Mouse (Mus musculus): ENCODE results near the gene Tldc2. TPM values are rescaled to one million over a fixed set of nuclear protein-coding genes. Genes with fewer than 3 reads are reported as not detected.

Tldc2 gene
- not detected in 2 replicates for total RNA-seq (2014; fragmentation: Nextera tagmentation)
- not detected in 2 replicates for total RNA-seq (2017)

- no peak for ATAC-seq (replicated peaks; ENCODE audit: low FRiP score, low TSS enrichment, poor library complexity, severe bottlenecking)
Measured at GRCm38 (mm10) chr2:157086796-157087195, at the start of gene Tldc2. Tldc2 (plus strand) TSS chr2:157087055.

GRCm38 (mm10) chr2:157037303-157037702 is 49.6 kb upstream of the Tldc2 start:
- ATAC-seq (replicated peaks; ENCODE audit: low FRiP score, low TSS enrichment, poor library complexity, severe bottlenecking), result 0 out of 2 replicates have a peak, but pooled peaks have one; percentile 14

- no peak for ATAC-seq (replicated peaks; ENCODE audit: low FRiP score, low TSS enrichment, poor library complexity, severe bottlenecking)
Measured at GRCm38 (mm10) chr2:157039900-157040648, 46.8 kb upstream of the Tldc2 start.

- no peak for ATAC-seq (replicated peaks; ENCODE audit: low FRiP score, low TSS enrichment, poor library complexity, severe bottlenecking)
Measured at GRCm38 (mm10) chr2:157040649-157041046, 46.2 kb upstream of the Tldc2 start.

GRCm38 (mm10) chr2:157041421-157041820 is 45.4 kb upstream of the Tldc2 start:
- no peak for ATAC-seq (replicated peaks; ENCODE audit: low FRiP score, low TSS enrichment, poor library complexity, severe bottlenecking)

GRCm38 (mm10) chr2:157043556-157043955 is 43.3 kb upstream of the Tldc2 start:
- no peak for ATAC-seq (replicated peaks; ENCODE audit: low FRiP score, low TSS enrichment, poor library complexity, severe bottlenecking)

GRCm38 (mm10) chr2:157043987-157044386 is 42.9 kb upstream of the Tldc2 start:
- ATAC-seq (replicated peaks; ENCODE audit: low FRiP score, low TSS enrichment, poor library complexity, severe bottlenecking), result no peak

- ATAC-seq (replicated peaks; ENCODE audit: low FRiP score, low TSS enrichment, poor library complexity, severe bottlenecking), result no peak
Measured at GRCm38 (mm10) chr2:157045932-157046331, 40.9 kb upstream of the Tldc2 start.

GRCm38 (mm10) chr2:157046956-157047355 is 39.9 kb upstream of the Tldc2 start:
- no peak for ATAC-seq (replicated peaks; ENCODE audit: low FRiP score, low TSS enrichment, poor library complexity, severe bottlenecking)

GRCm38 (mm10) chr2:157048395-157049181 is 38.3 kb upstream of the Tldc2 start:
- ATAC-seq (replicated peaks; ENCODE audit: low FRiP score, low TSS enrichment, poor library complexity, severe bottlenecking), result peak; percentile 60

GRCm38 (mm10) chr2:157049831-157050243 is 37.0 kb upstream of the Tldc2 start:
- ATAC-seq (replicated peaks; ENCODE audit: low FRiP score, low TSS enrichment, poor library complexity, severe bottlenecking), result no peak

- ATAC-seq (replicated peaks; ENCODE audit: low FRiP score, low TSS enrichment, poor library complexity, severe bottlenecking), result no peak
Measured at GRCm38 (mm10) chr2:157052448-157052847, 34.4 kb upstream of the Tldc2 start.

GRCm38 (mm10) chr2:157053124-157053523 is 33.7 kb upstream of the Tldc2 start:
- ATAC-seq (replicated peaks; ENCODE audit: low FRiP score, low TSS enrichment, poor library complexity, severe bottlenecking), result no peak

- no peak for ATAC-seq (replicated peaks; ENCODE audit: low FRiP score, low TSS enrichment, poor library complexity, severe bottlenecking)
Measured at GRCm38 (mm10) chr2:157053787-157054186, 33.1 kb upstream of the Tldc2 start.

GRCm38 (mm10) chr2:157054297-157054696 is 32.6 kb upstream of the Tldc2 start:
- ATAC-seq (replicated peaks; ENCODE audit: low FRiP score, low TSS enrichment, poor library complexity, severe bottlenecking), result no peak

- no peak for ATAC-seq (replicated peaks; ENCODE audit: low FRiP score, low TSS enrichment, poor library complexity, severe bottlenecking)
Measured at GRCm38 (mm10) chr2:157054816-157055215, 32.0 kb upstream of the Tldc2 start.

GRCm38 (mm10) chr2:157055721-157056120 is 31.1 kb upstream of the Tldc2 start:
- no peak for ATAC-seq (replicated peaks; ENCODE audit: low FRiP score, low TSS enrichment, poor library complexity, severe bottlenecking)

GRCm38 (mm10) chr2:157057186-157057585 is 29.7 kb upstream of the Tldc2 start:
- ATAC-seq (replicated peaks; ENCODE audit: low FRiP score, low TSS enrichment, poor library complexity, severe bottlenecking), result no peak

GRCm38 (mm10) chr2:157057758-157058157 is 29.1 kb upstream of the Tldc2 start:
- no peak for ATAC-seq (replicated peaks; ENCODE audit: low FRiP score, low TSS enrichment, poor library complexity, severe bottlenecking)

- ATAC-seq (replicated peaks; ENCODE audit: low FRiP score, low TSS enrichment, poor library complexity, severe bottlenecking), result no peak
Measured at GRCm38 (mm10) chr2:157058342-157058998, 28.4 kb upstream of the Tldc2 start.
